Mouse (Mus musculus) lung, embryonic 15.5 days (tissue): ENCODE measurements at regions not wholly inside any gene's neighbourhood (a gene's known extent, or its start where the extent isn't known, plus 50 kb on each side); places are given as distances from the start of the nearest gene placed in this dataset.

Experiments
- ATAC-seq: fragments of 200-750 bp; cut with Nextera tagmentation; 2 replicates; pipeline ENCODE4 v1.8.0; 2017; ENCODE audit warnings: moderate number of reproducible peaks, borderline replicate concordance; ENCODE audit not compliant: low FRiP score, low TSS enrichment; ENCODE audit errors: extremely low read depth
- H3K27ac ChIP-seq: fragments of 300-500 bp; sonication (generic); 2 replicates; pipeline ENCODE4 v1.5.1; 2015; ENCODE audit warnings: moderate library complexity, mild to moderate bottlenecking, inconsistent platforms
- H3K27me3 ChIP-seq: fragments of 300-500 bp; sonication (generic); 2 replicates; pipeline ENCODE4 v1.6.1; 2015; ENCODE audit warnings: inconsistent platforms
- H3K36me3 ChIP-seq: fragments of 300-500 bp; sonication (generic); 2 replicates; pipeline ENCODE4 v1.6.1; 2015; ENCODE audit warnings: inconsistent platforms
- H3K4me1 ChIP-seq: fragments of 300-500 bp; sonication (generic); 2 replicates; pipeline ENCODE4 v1.6.1; 2015; ENCODE audit warnings: inconsistent platforms
- H3K4me2 ChIP-seq: fragments of 300-500 bp; sonication (generic); 2 replicates; pipeline ENCODE4 v1.6.1; 2015; ENCODE audit warnings: inconsistent platforms, mild to moderate bottlenecking, moderate library complexity
- H3K4me3 ChIP-seq: fragments of 300-500 bp; sonication (generic); 2 replicates; pipeline ENCODE4 v1.5.1; 2015; ENCODE audit warnings: mild to moderate bottlenecking, inconsistent platforms
- H3K9ac ChIP-seq: fragments of 300-500 bp; sonication (generic); 2 replicates; pipeline ENCODE4 v1.6.1; 2015; ENCODE audit warnings: inconsistent platforms
- H3K9me3 ChIP-seq: fragments of 300-500 bp; sonication (generic); 2 replicates; pipeline ENCODE4 v1.6.1; 2016; ENCODE audit warnings: inconsistent platforms
- WGBS: fragments of 180-500 bp; shearing (Covaris S2); methylation state at CpG from one replicate; pipeline ENCODE4 v1.1.7; 2015; 5-methylcytosine and 5-hydroxymethylcytosine counted together

DNA sequence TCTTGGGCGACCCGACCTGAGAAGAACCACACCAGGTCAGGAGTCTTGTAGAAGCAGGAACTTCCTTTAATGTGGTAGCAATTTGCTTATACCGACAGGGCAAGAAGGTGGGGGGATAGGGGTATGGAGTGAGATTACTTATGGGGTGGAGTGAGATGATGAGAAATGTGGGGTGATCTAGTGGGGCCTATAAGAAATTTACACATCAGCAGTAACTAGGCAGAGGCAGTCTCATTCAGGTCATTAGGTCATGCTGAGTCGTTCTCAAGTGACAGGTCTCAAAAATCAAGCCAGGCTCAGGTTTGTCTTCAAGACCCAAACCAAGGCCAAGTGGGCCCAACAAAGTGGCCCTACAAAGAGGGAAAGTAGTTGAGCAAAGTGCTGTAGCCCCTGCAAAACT lies 889.1 kb downstream of the 5730522E02Rik start:
- WGBS, result 82% methylated on average over 4 of the region's 4 CpGs
- Histone ChIP-seq H3K27me3 (no peaks in the 10 kb centered on the region), H3K36me3 (no peaks in the 10 kb centered on the region), H3K9me3 (no peaks in the 10 kb centered on the region), H3K9ac (no peak overlapping the region), H3K4me1 (no peaks in the 10 kb centered on the region), H3K4me3 (no peak overlapping the region), H3K4me2 (no peak overlapping the region), H3K27ac (no peak overlapping the region)
- no peak for ATAC-seq

- H3K4me2 ChIP-seq, result no peak overlapping the region
- H3K36me3 ChIP-seq, result no peaks in the 10 kb centered on the region
- WGBS, result 69% methylated on average over 10 of the region's 10 CpGs
These were observed 895.9 kb downstream of the 5730522E02Rik start for GRCm38 (mm10) chr11:25314645-25315044.

GRCm38 (mm10) chr11:25313879-25314278 lies 896.7 kb downstream of the 5730522E02Rik start:
- no peak overlapping the region for H3K9ac ChIP-seq
- H3K27me3 ChIP-seq, result no peaks in the 10 kb centered on the region
- WGBS, result 32% methylated on average over 8 of the region's 8 CpGs
- H3K4me3 ChIP-seq, result no peak overlapping the region
- no peak overlapping the region for H3K4me2 ChIP-seq
- ATAC-seq, result no peak
- H3K27ac ChIP-seq, result no peak overlapping the region
- no peaks in the 10 kb centered on the region for H3K9me3 ChIP-seq
- H3K4me1 ChIP-seq, result no peaks in the 10 kb centered on the region
- H3K36me3 ChIP-seq, result no peaks in the 10 kb centered on the region

More at GRCm38 (mm10) chr11:25314645-25315044, 895.9 kb downstream of the 5730522E02Rik start:
- Histone ChIP-seq H3K9ac (no peak overlapping the region), H3K27ac (no peak overlapping the region), H3K27me3 (no peaks in the 10 kb centered on the region), H3K9me3 (no peaks in the 10 kb centered on the region), H3K4me1 (no peaks in the 10 kb centered on the region), H3K4me3 (no peak overlapping the region)
- no peak for ATAC-seq

- no peak overlapping the region for H3K4me2 ChIP-seq
- no peaks in the 10 kb centered on the region for H3K36me3 ChIP-seq
- ATAC-seq, result no peak
- no peak overlapping the region for H3K9ac ChIP-seq
- H3K27ac ChIP-seq, result no peak overlapping the region
- H3K27me3 ChIP-seq, result no peaks in the 10 kb centered on the region
- no peak overlapping the region for H3K4me3 ChIP-seq
- 55% methylated on average over 4 of the region's 4 CpGs for WGBS
- no peaks in the 10 kb centered on the region for H3K9me3 ChIP-seq
- H3K4me1 ChIP-seq, result no peaks in the 10 kb centered on the region
These were observed 897.3 kb downstream of the 5730522E02Rik start for GRCm38 (mm10) chr11:25313308-25313707.

GRCm38 (mm10) chr11:25310754-25311153 lies 899.8 kb downstream of the 5730522E02Rik start:
- Histone ChIP-seq H3K4me1 (no peaks in the 10 kb centered on the region), H3K36me3 (no peaks in the 10 kb centered on the region), H3K4me3 (no peak overlapping the region), H3K9ac (no peak overlapping the region), H3K4me2 (no peak overlapping the region), H3K27ac (no peak overlapping the region), H3K27me3 (no peaks in the 10 kb centered on the region), H3K9me3 (no peaks in the 10 kb centered on the region)
- ATAC-seq, result no peak
- 37% methylated on average over 3 of the region's 3 CpGs for WGBS

DNA sequence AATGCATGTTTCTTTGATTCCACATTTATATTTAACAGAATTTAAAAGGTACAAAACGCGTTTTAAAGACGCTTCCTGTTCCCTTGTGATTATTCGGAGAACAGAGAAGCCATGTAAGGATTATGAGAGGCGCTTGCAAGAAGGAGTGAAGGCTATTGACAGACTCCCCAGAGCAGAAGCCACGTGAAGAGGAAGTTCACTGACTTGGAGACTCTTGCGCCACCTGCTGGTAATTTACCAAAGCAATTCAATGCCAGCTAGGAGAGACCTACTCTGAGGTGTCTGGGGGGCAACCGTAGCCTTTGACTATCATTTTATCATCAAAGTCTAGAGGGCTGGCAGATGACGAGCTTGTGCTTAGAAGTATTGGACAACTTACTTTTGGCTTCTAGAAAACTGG lies 909.4 kb downstream of the 5730522E02Rik start:
- H3K27ac ChIP-seq, result no peak overlapping the region
- no peaks in the 10 kb centered on the region for H3K36me3 ChIP-seq
- peak; percentile 35; the same call in 1 of the 2 replicates for ATAC-seq
- no peaks in the 10 kb centered on the region for H3K4me1 ChIP-seq
- 14% methylated on average over 9 of the region's 9 CpGs for WGBS
- no peak overlapping the region for H3K4me3 ChIP-seq
- H3K9ac ChIP-seq, result no peak overlapping the region
- H3K27me3 ChIP-seq, result no peaks in the 10 kb centered on the region
- H3K4me2 ChIP-seq, result no peak overlapping the region
- H3K9me3 ChIP-seq, result no peaks in the 10 kb centered on the region

- 54% methylated on average over 13 of the region's 13 CpGs for WGBS
- Histone ChIP-seq H3K4me3 (0 out of 2 replicates have a peak overlapping the region, but pooled peaks have one; percentile 8), H3K9ac (no peak overlapping the region), H3K9me3 (no peaks in the 10 kb centered on the region), H3K36me3 (no peaks in the 10 kb centered on the region), H3K4me2 (peak overlapping the region; percentile 39), H3K4me1 (no peaks in the 10 kb centered on the region), H3K27ac (no peak overlapping the region), H3K27me3 (no peaks in the 10 kb centered on the region)
- ATAC-seq, result no peak
These were observed 922.2 kb downstream of the 5730522E02Rik start for GRCm38 (mm10) chr11:25288346-25288745.

GRCm38 (mm10) chr11:25287458-25288247 lies 922.9 kb downstream of the 5730522E02Rik start:
- no peaks in the 10 kb centered on the region for H3K36me3 ChIP-seq
- no peaks in the 10 kb centered on the region for H3K9me3 ChIP-seq
- no peak overlapping the region for H3K27ac ChIP-seq
- 59% methylated on average over 13 of the region's 13 CpGs for WGBS
- no peak for ATAC-seq
- H3K4me2 ChIP-seq, result peak overlapping the region; percentile 39
- 0 out of 2 replicates have a peak overlapping the region, but pooled peaks have one; percentile 8 for H3K4me3 ChIP-seq
- no peak overlapping the region for H3K9ac ChIP-seq
- no peaks in the 10 kb centered on the region for H3K4me1 ChIP-seq
- no peaks in the 10 kb centered on the region for H3K27me3 ChIP-seq

- Histone ChIP-seq H3K9ac (no peak overlapping the region), H3K4me3 (no peak overlapping the region), H3K4me1 (no peaks in the 10 kb centered on the region), H3K4me2 (no peak overlapping the region), H3K27me3 (no peaks in the 10 kb centered on the region), H3K36me3 (no peaks in the 10 kb centered on the region), H3K27ac (no peak overlapping the region), H3K9me3 (no peaks in the 10 kb centered on the region)
- ATAC-seq, result no peak
- 30% methylated on average over 7 of the region's 7 CpGs for WGBS
These were observed 940.5 kb downstream of the 5730522E02Rik start for GRCm38 (mm10) chr11:25269936-25270540.

- H3K9ac ChIP-seq, result no peak overlapping the region
- ATAC-seq, result no peak
- H3K27ac ChIP-seq, result no peak overlapping the region
- no peak overlapping the region for H3K4me2 ChIP-seq
- no peaks in the 10 kb centered on the region for H3K27me3 ChIP-seq
- WGBS, result 45% methylated on average over 4 of the region's 4 CpGs
- 0 out of 2 replicates have a peak, but pooled peaks cover 3% of the 10 kb centered on the region for H3K4me1 ChIP-seq
- no peaks in the 10 kb centered on the region for H3K9me3 ChIP-seq
- H3K36me3 ChIP-seq, result no peaks in the 10 kb centered on the region
- no peak overlapping the region for H3K4me3 ChIP-seq
These were observed 947.7 kb downstream of the 5730522E02Rik start for GRCm38 (mm10) chr11:25262906-25263305.

GRCm38 (mm10) chr11:25259691-25260090 lies 950.9 kb downstream of the 5730522E02Rik start:
- peak; percentile 80 for ATAC-seq
- Histone ChIP-seq H3K4me3 (no peak overlapping the region), H3K9ac (no peak overlapping the region), H3K4me1 (0 out of 2 replicates have a peak, but pooled peaks cover 3% of the 10 kb centered on the region), H3K27ac (no peak overlapping the region), H3K36me3 (no peaks in the 10 kb centered on the region), H3K4me2 (no peak overlapping the region), H3K27me3 (no peaks in the 10 kb centered on the region), H3K9me3 (no peaks in the 10 kb centered on the region)
- WGBS, result 8% methylated on average over 1 of the region's 1 CpGs

- Histone ChIP-seq H3K9ac (no peak overlapping the region), H3K4me1 (no peaks in the 10 kb centered on the region), H3K4me3 (no peak overlapping the region), H3K9me3 (no peaks in the 10 kb centered on the region), H3K27me3 (no peaks in the 10 kb centered on the region), H3K36me3 (no peaks in the 10 kb centered on the region), H3K27ac (no peak overlapping the region), H3K4me2 (no peak overlapping the region)
- no peak for ATAC-seq
- 63% methylated on average over 4 of the region's 4 CpGs for WGBS
These were observed 977.1 kb downstream of the 5730522E02Rik start for GRCm38 (mm10) chr11:25233360-25233890.
